Mouse (Mus musculus): ENCODE results near the gene Mt1.

The Mt1 gene

GRCm38 (mm10) chr8:94167244-94167643, 11.6 kb upstream of the Mt1 start:
- ChIA-PET CTCF (interaction anchor here (0.6 to 3.7 kb wide), 47 partner anchors 8 to 1136 kb away, joined by 3 to 39 read pairs (median 4); partner anchors contain the start of genes Mt1 (in 2 of the 4), Bbs2 (in 1 of the 4), Mt3 (in 1 of the 4) and Nup93 (in 1 of the 4)), POLR2A (interaction anchor here in 3 of 4 experiments (0.7 to 25.9 kb wide), 23 partner anchors 9 to 69 kb away, joined by 3 to 1078 read pairs (median 8); partner anchors contain the start of genes Mt1 (in 3 of the 3), Bbs2 (in 1 of the 3) and Nup93 (in 1 of the 3))

GRCm38 (mm10) chr8:94169547-94169946, 9.3 kb upstream of the Mt1 start:
- ChIA-PET CTCF (interaction anchor here (0.7 to 1.8 kb wide), 8 partner anchors 10 to 48 kb away, joined by 3 to 8 read pairs (median 4); partner anchors contain the start of gene Mt1 (in 1 of the 4)), POLR2A (interaction anchor here (0.6 to 25.9 kb wide), 20 partner anchors 9 to 136 kb away, joined by 3 to 1078 read pairs (median 6); partner anchors contain the start of genes Bbs2 (in 3 of the 4), Mt1 (in 3 of the 4) and Nup93 (in 2 of the 4))

- POLR2A ChIA-PET, result interaction anchor here (0.6 to 25.9 kb wide), 28 partner anchors 9 to 138 kb away, joined by 3 to 1078 read pairs (median 8); partner anchors contain the start of genes Bbs2 (in 2 of the 4), Mt1 (in 1 of the 4) and Nup93 (in 1 of the 4)
- CTCF ChIA-PET, result interaction anchor here in 3 of 4 experiments (0.9 to 7.0 kb wide), 5 partner anchors 10 to 35 kb away, joined by 4 to 95 read pairs (median 5); no protein-coding TSS in a partner anchor
These were observed 7.5 kb upstream of the Mt1 start for GRCm38 (mm10) chr8:94171321-94171755.

- ChIA-PET CTCF (interaction anchor here (0.5 to 7.0 kb wide), 11 partner anchors 9 to 941 kb away, joined by 3 to 95 read pairs (median 4); partner anchors contain the start of gene Amfr (in 1 of the 4)), POLR2A (interaction anchor here (0.5 to 25.9 kb wide), 65 partner anchors 8 to 1449 kb away, joined by 3 to 1078 read pairs (median 4); partner anchors contain the start of genes Bbs2 (in 3 of the 4), Nup93 (in 3 of the 4), Gnao1 (in 1 of the 4) and Mt1 (in 1 of the 4))
These were observed 6.6 kb upstream of the Mt1 start, which contains the start of gene Mt2 for GRCm38 (mm10) chr8:94172075-94172808. Gene Mt2, plus strand, starts transcription at chr8:94172664.

- POLR2A ChIA-PET, result interaction anchor here (0.6 to 25.9 kb wide), 54 partner anchors 7 to 1449 kb away, joined by 3 to 1078 read pairs (median 5); partner anchors contain the start of genes Nup93 (in 3 of the 4), Bbs2 (in 2 of the 4) and Mt1 (in 1 of the 4)
- CTCF ChIA-PET, result interaction anchor here (0.6 to 7.0 kb wide), 13 partner anchors 10 to 241 kb away, joined by 3 to 95 read pairs (median 4); no protein-coding TSS in a partner anchor
These were observed 5.8 kb upstream of the Mt1 start for GRCm38 (mm10) chr8:94172809-94173732.

- ChIA-PET CTCF (interaction anchor here (0.6 to 7.0 kb wide), 9 partner anchors 10 to 39 kb away, joined by 3 to 95 read pairs (median 3); no protein-coding TSS in a partner anchor), POLR2A (interaction anchor here (0.6 to 25.9 kb wide), 26 partner anchors 10 to 908 kb away, joined by 3 to 1078 read pairs (median 5); partner anchors contain the start of genes Nup93 (in 2 of the 4), Bbs2 (in 1 of the 4) and Mt1 (in 1 of the 4))
These were observed 5.0 kb upstream of the Mt1 start for GRCm38 (mm10) chr8:94173848-94174403.

- ChIA-PET CTCF (interaction anchor here (0.6 to 7.0 kb wide), 7 partner anchors 11 to 25 kb away, joined by 3 to 95 read pairs (median 4); no protein-coding TSS in a partner anchor), POLR2A (interaction anchor here (0.7 to 25.9 kb wide), 26 partner anchors 8 to 733 kb away, joined by 3 to 1078 read pairs (median 5); partner anchors contain the start of genes Nup93 (in 3 of the 4), Bbs2 (in 2 of the 4), Mt1 (in 1 of the 4) and Mt4 (in 1 of the 4))
These were observed 4.2 kb upstream of the Mt1 start for GRCm38 (mm10) chr8:94174619-94175213.

GRCm38 (mm10) chr8:94177716-94178390, 1.0 kb upstream of the Mt1 start:
- ChIA-PET CTCF (interaction anchor here in 1 of 4 experiments (1.1 to 1.8 kb wide), 4 partner anchors 9 to 14 kb away, joined by 4 to 12 read pairs (median 7); no protein-coding TSS in a partner anchor), POLR2A (interaction anchor here (0.7 to 25.9 kb wide), 29 partner anchors 5 to 180 kb away, joined by 3 to 1078 read pairs (median 6); partner anchors contain the start of genes Nup93 (in 2 of the 4), Mt1 (in 1 of the 4), Mt2 (in 1 of the 4) and Mt3 (in 1 of the 4))

GRCm38 (mm10) chr8:94179713-94180560, 1.1 kb downstream of the Mt1 start:
- CTCF ChIA-PET, result interaction anchor here in 2 of 4 experiments (0.6 to 1.8 kb wide), 6 partner anchors 7 to 401 kb away, joined by 3 to 10 read pairs (median 4); partner anchors contain the start of gene Nup93 (in 1 of the 2)
- POLR2A ChIA-PET, result interaction anchor here (0.6 to 25.9 kb wide), 31 partner anchors 7 to 1454 kb away, joined by 3 to 1078 read pairs (median 5); partner anchors contain the start of genes Mt2 (in 3 of the 4), Nup93 (in 2 of the 4), Bbs2 (in 1 of the 4) and Mt1 (in 1 of the 4)

GRCm38 (mm10) chr8:94180561-94180908, 1.7 kb downstream of the Mt1 start:
- CTCF ChIA-PET, result interaction anchor here in 3 of 4 experiments (0.6 to 0.9 kb wide), 3 partner anchors 9 to 401 kb away, joined by 3 to 4 read pairs (median 4); partner anchors contain the start of gene Mt2 (in 1 of the 3)
- POLR2A ChIA-PET, result interaction anchor here (0.6 to 25.9 kb wide), 12 partner anchors 7 to 1455 kb away, joined by 3 to 1078 read pairs (median 10); partner anchors contain the start of genes Mt2 (in 4 of the 4), Mt1 (in 1 of the 4) and Nup93 (in 1 of the 4)

GRCm38 (mm10) chr8:94182055-94182929, 3.4 kb downstream of the Mt1 start:
- CTCF ChIA-PET, result interaction anchor here (0.8 to 5.7 kb wide), 11 partner anchors 8 to 82 kb away, joined by 3 to 95 read pairs (median 6); partner anchors contain the start of gene Mt2 (in 1 of the 4)
- POLR2A ChIA-PET, result interaction anchor here (0.5 to 25.9 kb wide), 27 partner anchors 5 to 740 kb away, joined by 3 to 1078 read pairs (median 8); partner anchors contain the start of genes Mt2 (in 4 of the 4), Nup93 (in 3 of the 4), Mt1 (in 2 of the 4) and Bbs2 (in 1 of the 4)

- POLR2A ChIA-PET, result interaction anchor here (0.5 to 25.9 kb wide), 37 partner anchors 5 to 782 kb away, joined by 3 to 1078 read pairs (median 5); partner anchors contain the start of genes Mt2 (in 4 of the 4), Nup93 (in 3 of the 4), Bbs2 (in 2 of the 4) and Mt1 (in 2 of the 4)
- CTCF ChIA-PET, result interaction anchor here (0.6 to 6.0 kb wide), 21 partner anchors 9 to 648 kb away, joined by 3 to 95 read pairs (median 4); partner anchors contain the start of genes Mt2 (in 2 of the 4) and Nup93 (in 1 of the 4)
These were observed 4.2 kb downstream of the Mt1 start for GRCm38 (mm10) chr8:94183117-94183516.

GRCm38 (mm10) chr8:94184357-94184843, 5.5 kb downstream of the Mt1 start:
- POLR2A ChIA-PET, result interaction anchor here (0.6 to 25.9 kb wide), 24 partner anchors 3 to 482 kb away, joined by 3 to 1078 read pairs (median 10); partner anchors contain the start of genes Mt2 (in 4 of the 4), Nup93 (in 4 of the 4), Bbs2 (in 2 of the 4) and Mt1 (in 2 of the 4)
- CTCF ChIA-PET, result interaction anchor here (1.2 to 6.0 kb wide), 12 partner anchors 10 to 86 kb away, joined by 3 to 95 read pairs (median 8); partner anchors contain the start of genes Mt2 (in 2 of the 4) and Nup93 (in 1 of the 4)
